In the genomic region with DNA sequence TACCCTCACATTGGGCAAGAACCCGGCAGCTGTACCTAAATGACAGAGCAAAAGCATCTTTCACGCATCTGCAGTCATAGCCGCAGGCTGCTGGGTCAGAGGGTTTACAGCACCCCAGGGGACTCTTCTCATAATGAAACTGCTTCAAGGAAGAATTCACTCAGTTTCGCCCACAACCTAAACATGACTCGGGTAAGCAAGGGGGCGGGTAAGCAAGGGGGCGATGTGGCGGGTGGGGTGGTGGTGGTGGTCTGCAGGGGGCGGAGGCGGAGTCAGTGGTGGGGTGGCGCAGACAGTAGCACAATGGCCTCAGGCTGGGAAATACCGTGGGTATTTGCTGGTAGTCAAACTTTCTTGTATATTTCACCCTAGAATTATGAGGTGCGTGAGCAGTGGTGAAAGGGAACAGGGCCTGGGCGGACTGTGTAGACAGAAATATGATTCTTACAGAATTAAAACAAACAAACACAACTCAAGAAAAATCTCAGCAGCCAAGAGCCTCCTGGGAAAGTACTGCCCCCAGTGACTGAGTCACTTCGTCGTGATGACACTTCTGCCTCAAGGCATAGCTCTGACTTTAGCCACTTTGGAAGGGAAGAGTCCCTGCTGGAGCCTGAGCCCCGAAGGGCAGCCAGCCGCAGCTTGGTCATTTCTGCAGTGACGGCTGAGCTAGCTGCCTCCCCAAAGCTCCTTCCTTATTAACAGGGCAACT, we compare ENCODE assay signal across 7 mouse cellular contexts. TPM values are rescaled to one million over a fixed set of nuclear protein-coding genes. Genes with fewer than 3 reads are reported as not detected.
DNase-seq lines count a peak whose midpoint lies in the region; ATAC-seq lines count a peak whose summit lies in the region.

No protein-coding gene starts in this region.

- H3K4me3 ChIP-seq in hindbrain, embryonic 15.5 days = no peak overlapping the region
- H3K4me3 ChIP-seq in midbrain, embryonic 13.5 days (replicated peaks) = peak overlapping the region; percentile 20; the same call in 1 of the 2 replicates

- H3K27me3 ChIP-seq in hindbrain, embryonic 15.5 days = no peaks in the 10 kb centered on the region
- no peaks in the 10 kb centered on the region for H3K27me3 ChIP-seq in midbrain, embryonic 13.5 days

- no peaks in the 10 kb centered on the region for H3K9me3 ChIP-seq in hindbrain, embryonic 15.5 days
- no peaks in the 10 kb centered on the region for H3K9me3 ChIP-seq in midbrain, embryonic 13.5 days

- no peak overlapping the region for H3K27ac ChIP-seq in hindbrain, embryonic 15.5 days (replicated peaks)
- no peak overlapping the region; the same call in 1 of the 2 replicates for H3K27ac ChIP-seq in midbrain, embryonic 13.5 days

- WGBS in hindbrain, embryonic 15.5 days = 12% methylated on average over 19 of the region's 19 CpGs
- 16% methylated on average over 19 of the region's 19 CpGs for WGBS in midbrain, embryonic 13.5 days

- peak; percentile 56; the same call in 1 of the 2 replicates for ATAC-seq in hindbrain, embryonic 15.5 days (ENCODE audit: low FRiP score, low read depth)
- ATAC-seq in midbrain, embryonic 13.5 days = peak; percentile 69
- no peak for ATAC-seq in megakaryocyte-erythroid progenitor cell, adult 5-6 weeks (replicated peaks; ENCODE audit: low FRiP score, low TSS enrichment, poor library complexity, severe bottlenecking)

- H3K36me3 ChIP-seq in hindbrain, embryonic 15.5 days = no peaks in the 10 kb centered on the region
- no peaks in the 10 kb centered on the region for H3K36me3 ChIP-seq in midbrain, embryonic 13.5 days

- peak overlapping the region; percentile 46 for H3K4me2 ChIP-seq in hindbrain, embryonic 15.5 days
- H3K4me2 ChIP-seq in midbrain, embryonic 13.5 days (replicated peaks) = peak overlapping the region; percentile 48

- H3K4me1 ChIP-seq in hindbrain, embryonic 15.5 days (replicated peaks) = peaks cover 10% of the 10 kb centered on the region
- peaks cover 15% of the 10 kb centered on the region for H3K4me1 ChIP-seq in midbrain, embryonic 13.5 days (replicated peaks)

- 0 out of 2 replicates have a peak overlapping the region, but pooled peaks have one; percentile 8 for H3K9ac ChIP-seq in hindbrain, embryonic 15.5 days
- 0 out of 2 replicates have a peak overlapping the region, but pooled peaks have one; percentile 16 for H3K9ac ChIP-seq in midbrain, embryonic 13.5 days (replicated peaks)

- peak; percentile 41 for DNase-seq in Muller cell, postnatal 12 days (ENCODE audit: inconsistent ontology term)
- peak; percentile 5 for DNase-seq in embryo, embryonic 9.5 days (ENCODE audit: extremely low spot score)
- DNase-seq in cerebellum, adult 9-10 months = no peak
- no peak for DNase-seq in left cerebral cortex, adult 11 months (ENCODE audit: low spot score)

RNA-seq across cellular contexts. Expression of a gene that starts 55.8 kb away (rescaled TPM):
- polyA plus RNA-seq in hindbrain, embryonic 15.5 days (2015; fragmentation: Nextera tagmentation; extraction: Ambion mirVana) = 24.3 and 25.5 TPM in 2 replicates
- 41.0 and 42.9 TPM in 2 replicates for polyA plus RNA-seq in midbrain, embryonic 13.5 days (2015; fragmentation: Nextera tagmentation; extraction: Ambion mirVana)
- 2.6 and 3.1 TPM in 2 replicates for total RNA-seq in megakaryocyte-erythroid progenitor cell, adult 5-6 weeks (2014; fragmentation: Nextera tagmentation)
- total RNA-seq in megakaryocyte-erythroid progenitor cell, adult 5-6 weeks (2017) = 8.4 and 9.8 TPM in 2 replicates

Comparison
In these comparisons a context has a peak if more than half of its experiments do, and no peak if none do; other contexts are left out.
1. DNase-seq: peak in Muller cell, postnatal 12 days (single experiment) and embryo, embryonic 9.5 days (single experiment); none in cerebellum, adult 9-10 months (single experiment) and left cerebral cortex, adult 11 months (single experiment).